Mouse (Mus musculus): ENCODE data around the gene Hoxa10. TPM values are rescaled to one million over a fixed set of nuclear protein-coding genes. Genes with fewer than 3 reads are reported as not detected.
A peak's percentile ranks its signal among the peaks of the same experiment; 100 is the strongest.

Gene Hoxa10
- polyA plus RNA-seq, 2 experiments: 111 to 117 TPM

GRCm38 (mm10) chr6:52252016-52252774, 11.5 kb upstream of the Hoxa10 start:
- ATAC-seq (ENCODE audit: low FRiP score, low read depth) (peak; percentile 1; the same call in 1 of the 2 replicates), DNase-seq (ENCODE audit: low spot score) (no peak)
- H3K4me3 ChIP-seq (replicated peaks; ENCODE audit: low read length): peak overlapping the region; percentile 76
- H3K27ac ChIP-seq (replicated peaks; ENCODE audit: low read depth, low read length): peak overlapping the region; percentile 96
- peak overlapping the region; percentile 92 for H3K9ac ChIP-seq (ENCODE audit: low read depth, low read length, severe bottlenecking)
- H3K4me1 ChIP-seq (ENCODE audit: control insufficient read depth, insufficient read depth, low read length): peaks cover 24% of the 10 kb centered on the region
- no peaks in the 10 kb centered on the region for H3K9me3 ChIP-seq (ENCODE audit: control insufficient read depth, low read length)
- H3K27me3 ChIP-seq (ENCODE audit: control insufficient read depth, insufficient read depth, low read length): peaks cover 4% of the 10 kb centered on the region; the same call in 1 of the 2 replicates
- no peak for TF ChIP-seq POLR2A (IDR thresholded peaks at IDR 0.05; ENCODE audit: borderline replicate concordance, extremely low read depth, insufficient read depth, insufficient read length)
- H3K4me2 ChIP-seq (replicated peaks; ENCODE audit: low read depth, low read length, severe bottlenecking): peak overlapping the region; percentile 96
- 6% methylated on average over 24 of the region's 24 CpGs for WGBS
- H3K36me3 ChIP-seq (ENCODE audit: control insufficient read depth, insufficient read depth, low read length): peaks cover 45% of the 10 kb centered on the region

GRCm38 (mm10) chr6:52251177-52251879, 10.7 kb upstream of the Hoxa10 start:
- 8% methylated on average over 7 of the region's 7 CpGs for WGBS
- H3K36me3 ChIP-seq (ENCODE audit: control insufficient read depth, insufficient read depth, low read length): peaks cover 41% of the 10 kb centered on the region
- H3K4me3 ChIP-seq (replicated peaks; ENCODE audit: low read length): peak overlapping the region; percentile 76
- no peak for TF ChIP-seq POLR2A (IDR thresholded peaks at IDR 0.05; ENCODE audit: borderline replicate concordance, extremely low read depth, insufficient read depth, insufficient read length)
- peak overlapping the region; percentile 96 for H3K27ac ChIP-seq (replicated peaks; ENCODE audit: low read depth, low read length)
- peaks cover 24% of the 10 kb centered on the region for H3K4me1 ChIP-seq (ENCODE audit: control insufficient read depth, insufficient read depth, low read length)
- peaks cover 4% of the 10 kb centered on the region; the same call in 1 of the 2 replicates for H3K27me3 ChIP-seq (ENCODE audit: control insufficient read depth, insufficient read depth, low read length)
- H3K4me2 ChIP-seq (replicated peaks; ENCODE audit: low read depth, low read length, severe bottlenecking): peak overlapping the region; percentile 96
- no peaks in the 10 kb centered on the region for H3K9me3 ChIP-seq (ENCODE audit: control insufficient read depth, low read length)
- peak overlapping the region; percentile 92 for H3K9ac ChIP-seq (ENCODE audit: low read depth, low read length, severe bottlenecking)
- ATAC-seq (ENCODE audit: low FRiP score, low read depth) (no peak), DNase-seq (ENCODE audit: low spot score) (no peak)

- DNase-seq (ENCODE audit: low spot score): no peak
- ATAC-seq (ENCODE audit: low FRiP score, low read depth): no peak
These were observed 9.2 kb upstream of the Hoxa10 start for GRCm38 (mm10) chr6:52249826-52250225.

GRCm38 (mm10) chr6:52249415-52249738, 8.7 kb upstream of the Hoxa10 start:
- peak overlapping the region; percentile 90 for H3K4me3 ChIP-seq (replicated peaks; ENCODE audit: low read length)
- H3K4me2 ChIP-seq (replicated peaks; ENCODE audit: low read depth, low read length, severe bottlenecking): peak overlapping the region; percentile 96
- H3K4me1 ChIP-seq (ENCODE audit: control insufficient read depth, insufficient read depth, low read length): peaks cover 24% of the 10 kb centered on the region
- 5% methylated on average over 16 of the region's 16 CpGs for WGBS
- no peaks in the 10 kb centered on the region for H3K9me3 ChIP-seq (ENCODE audit: control insufficient read depth, low read length)
- DNase-seq (ENCODE audit: low spot score) (no peak), ATAC-seq (ENCODE audit: low FRiP score, low read depth) (no peak)
- H3K27me3 ChIP-seq (ENCODE audit: control insufficient read depth, insufficient read depth, low read length): no peaks in the 10 kb centered on the region
- peaks cover 39% of the 10 kb centered on the region for H3K36me3 ChIP-seq (ENCODE audit: control insufficient read depth, insufficient read depth, low read length)
- peak overlapping the region; percentile 98 for H3K9ac ChIP-seq (ENCODE audit: low read depth, low read length, severe bottlenecking)
- peak overlapping the region; percentile 95 for H3K27ac ChIP-seq (replicated peaks; ENCODE audit: low read depth, low read length)
- no peak for TF ChIP-seq POLR2A (IDR thresholded peaks at IDR 0.05; ENCODE audit: borderline replicate concordance, extremely low read depth, insufficient read depth, insufficient read length)

More at GRCm38 (mm10) chr6:52249826-52250225, 9.2 kb upstream of the Hoxa10 start:
- H3K4me1 ChIP-seq (ENCODE audit: control insufficient read depth, insufficient read depth, low read length): peaks cover 24% of the 10 kb centered on the region
- H3K27ac ChIP-seq (replicated peaks; ENCODE audit: low read depth, low read length): peak overlapping the region; percentile 95
- H3K9me3 ChIP-seq (ENCODE audit: control insufficient read depth, low read length): no peaks in the 10 kb centered on the region
- peak overlapping the region; percentile 96 for H3K4me2 ChIP-seq (replicated peaks; ENCODE audit: low read depth, low read length, severe bottlenecking)
- 13% methylated on average over 4 of the region's 4 CpGs for WGBS
- H3K27me3 ChIP-seq (ENCODE audit: control insufficient read depth, insufficient read depth, low read length): no peaks in the 10 kb centered on the region
- peak overlapping the region; percentile 98 for H3K9ac ChIP-seq (ENCODE audit: low read depth, low read length, severe bottlenecking)
- peaks cover 39% of the 10 kb centered on the region for H3K36me3 ChIP-seq (ENCODE audit: control insufficient read depth, insufficient read depth, low read length)
- H3K4me3 ChIP-seq (replicated peaks; ENCODE audit: low read length): peak overlapping the region; percentile 90
- 0 out of 2 replicates have a peak, but pooled peaks have one; percentile 5 for TF ChIP-seq POLR2A (IDR thresholded peaks at IDR 0.05; ENCODE audit: borderline replicate concordance, extremely low read depth, insufficient read depth, insufficient read length)

GRCm38 (mm10) chr6:52248638-52249414, 8.2 kb upstream of the Hoxa10 start:
- ATAC-seq (ENCODE audit: low FRiP score, low read depth): no peak
- no peak for DNase-seq (ENCODE audit: low spot score)
- no peaks in the 10 kb centered on the region for H3K9me3 ChIP-seq (ENCODE audit: control insufficient read depth, low read length)
- H3K4me2 ChIP-seq (replicated peaks; ENCODE audit: low read depth, low read length, severe bottlenecking): peak overlapping the region; percentile 96
- no peaks in the 10 kb centered on the region for H3K27me3 ChIP-seq (ENCODE audit: control insufficient read depth, insufficient read depth, low read length)
- H3K36me3 ChIP-seq (ENCODE audit: control insufficient read depth, insufficient read depth, low read length): peaks cover 38% of the 10 kb centered on the region
- peaks cover 27% of the 10 kb centered on the region for H3K4me1 ChIP-seq (ENCODE audit: control insufficient read depth, insufficient read depth, low read length)
- H3K27ac ChIP-seq (replicated peaks; ENCODE audit: low read depth, low read length): peak overlapping the region; percentile 95
- peak overlapping the region; percentile 90 for H3K4me3 ChIP-seq (replicated peaks; ENCODE audit: low read length)
- TF ChIP-seq POLR2A (IDR thresholded peaks at IDR 0.05; ENCODE audit: borderline replicate concordance, extremely low read depth, insufficient read depth, insufficient read length): no peak
- WGBS: 3% methylated on average over 27 of the region's 27 CpGs
- H3K9ac ChIP-seq (ENCODE audit: low read depth, low read length, severe bottlenecking): peak overlapping the region; percentile 98

Data from limb, embryonic 14.5 days (tissue).